Comparison of ENCODE assay signal across 15 mouse cellular contexts in the genomic region with DNA sequence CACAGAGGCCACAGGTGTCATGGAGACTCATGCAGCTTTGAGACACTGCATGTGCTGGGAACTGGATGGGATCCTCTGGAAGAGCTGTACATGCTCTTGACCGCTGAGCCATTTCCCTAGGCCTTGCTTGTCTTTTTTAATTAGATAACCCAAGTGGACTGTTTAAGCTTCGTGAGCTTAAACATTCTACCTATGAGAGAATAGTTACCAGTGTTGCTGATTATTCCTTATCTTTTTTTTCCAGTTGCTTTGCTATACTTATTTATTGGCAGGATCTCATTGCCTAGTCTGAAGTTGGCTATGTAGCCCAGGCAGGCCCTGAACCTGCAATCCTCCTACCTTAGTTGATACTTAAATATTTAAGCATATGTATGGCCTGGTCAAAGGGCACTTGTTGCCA.
"Had no signal": no experiment of that assay in that cellular context is flagged by ENCODE, and none has a peak within 500 bp of the region (broad histone marks: within the 10 kb centered on the region; RNA-seq: fewer than 3 reads in every experiment).

No protein-coding gene starts in this region.

- H3K27ac ChIP-seq: midbrain, embryonic 13.5 days; neural tube, embryonic 13.5 days had no signal

- DNase-seq: kidney, adult 18-20 months; kidney, adult 9 months; kidney, postnatal 14 days; kidney, postnatal 4 days; lung, embryonic 14.5 days; retina, postnatal 1 day; thymus, adult 18-20 months; thymus, postnatal 4 days had no signal

- H3K27me3 ChIP-seq: midbrain, embryonic 13.5 days; neural tube, embryonic 13.5 days had no signal

- H3K4me3 ChIP-seq: midbrain, embryonic 13.5 days; myocyte; neural tube, embryonic 13.5 days had no signal

- H3K4me2 ChIP-seq: lung, embryonic 14.5 days; midbrain, embryonic 13.5 days; neural tube, embryonic 13.5 days had no signal

- H3K4me1 ChIP-seq: midbrain, embryonic 13.5 days; neural tube, embryonic 13.5 days had no signal

- ATAC-seq: inflammation-experienced regulatory T-cells, adult 6 months; intestine, embryonic 16.5 days; lung, postnatal 0 days; midbrain, embryonic 13.5 days; midbrain, embryonic 16.5 days had no signal

- H3K9ac ChIP-seq: lung, embryonic 14.5 days; midbrain, embryonic 13.5 days; neural tube, embryonic 13.5 days had no signal
